Mouse (Mus musculus) right cerebral cortex, postnatal 4 days (tissue): Measurements from ENCODE around the gene Hspa1l.
"Not testable (repeated sequence)": the region's sequence is repeated elsewhere in the genome, so short reads cannot be mapped to it uniquely, and the experiment has no call there.

ENCODE experiments used
- DNase-seq: peaks from one replicate; pipeline ENCODE4 v3.0.0-alpha.2; 2022

The Hspa1l gene

DNA sequence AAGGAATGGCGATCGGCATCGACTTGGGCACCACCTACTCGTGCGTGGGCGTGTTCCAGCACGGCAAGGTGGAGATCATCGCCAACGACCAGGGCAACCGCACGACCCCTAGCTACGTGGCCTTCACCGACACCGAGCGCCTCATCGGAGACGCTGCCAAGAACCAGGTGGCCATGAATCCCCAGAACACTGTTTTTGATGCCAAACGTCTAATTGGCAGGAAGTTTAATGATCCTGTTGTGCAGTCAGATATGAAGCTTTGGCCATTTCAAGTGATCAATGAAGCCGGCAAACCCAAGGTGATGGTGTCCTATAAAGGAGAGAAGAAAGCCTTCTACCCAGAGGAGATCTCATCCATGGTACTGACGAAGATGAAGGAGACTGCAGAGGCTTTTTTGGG, 4.5 kb downstream of the Hspa1l start:
- DNase-seq = no peak

DNA sequence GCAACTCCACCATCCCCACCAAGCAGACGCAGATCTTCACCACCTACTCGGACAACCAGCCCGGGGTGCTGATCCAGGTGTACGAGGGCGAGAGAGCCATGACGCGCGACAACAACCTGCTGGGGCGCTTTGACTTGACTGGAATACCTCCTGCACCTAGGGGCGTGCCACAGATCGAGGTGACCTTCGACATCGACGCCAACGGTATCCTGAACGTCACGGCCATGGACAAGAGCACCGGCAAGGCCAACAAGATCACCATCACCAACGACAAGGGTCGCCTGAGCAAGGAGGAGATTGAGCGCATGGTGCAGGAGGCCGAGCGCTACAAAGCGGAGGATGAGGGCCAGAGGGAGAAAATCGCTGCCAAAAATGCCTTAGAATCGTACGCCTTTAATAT, 5.7 kb downstream of the Hspa1l start:
- DNase-seq = no peak

DNA sequence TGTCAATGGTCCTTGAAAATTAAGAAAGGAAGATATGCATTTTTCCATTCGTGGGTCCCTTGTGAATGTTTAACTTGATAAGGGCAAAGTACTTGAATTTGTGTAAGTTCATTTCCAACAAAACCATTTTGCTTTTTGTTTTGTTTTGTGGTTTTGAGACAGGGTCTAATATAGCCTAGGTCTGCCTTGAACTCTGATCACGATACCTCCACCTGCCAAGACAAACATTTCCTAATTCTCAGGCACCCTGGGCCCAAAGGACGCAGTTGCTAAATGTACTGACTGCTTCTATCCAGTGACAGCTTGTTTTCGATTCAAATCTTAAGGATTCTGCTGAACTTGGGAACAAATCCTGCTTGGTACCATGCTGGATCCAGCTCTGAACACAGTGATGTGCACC, 7.1 kb downstream of the Hspa1l start:
- no peak for DNase-seq

DNA sequence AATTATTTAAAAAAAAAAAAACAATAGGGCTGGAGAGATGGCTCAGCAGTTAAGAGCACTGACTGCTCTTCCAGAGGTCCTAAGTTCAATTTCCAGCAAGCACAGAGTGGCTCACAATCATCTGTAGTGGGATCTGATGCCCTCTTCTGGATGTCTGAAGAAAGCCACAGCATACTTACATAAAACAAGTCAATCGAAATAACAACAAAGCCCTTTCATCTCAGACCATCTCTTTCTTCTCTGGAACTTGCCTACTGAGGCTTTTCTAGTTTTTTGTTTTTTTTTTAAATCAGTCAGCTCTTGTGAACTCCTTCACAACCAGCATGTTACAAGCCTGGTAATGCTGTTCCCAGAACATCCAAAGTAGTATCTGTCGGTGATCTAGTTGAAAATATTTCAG, 8.2 kb downstream of the Hspa1l start:
- DNase-seq = no peak

DNA sequence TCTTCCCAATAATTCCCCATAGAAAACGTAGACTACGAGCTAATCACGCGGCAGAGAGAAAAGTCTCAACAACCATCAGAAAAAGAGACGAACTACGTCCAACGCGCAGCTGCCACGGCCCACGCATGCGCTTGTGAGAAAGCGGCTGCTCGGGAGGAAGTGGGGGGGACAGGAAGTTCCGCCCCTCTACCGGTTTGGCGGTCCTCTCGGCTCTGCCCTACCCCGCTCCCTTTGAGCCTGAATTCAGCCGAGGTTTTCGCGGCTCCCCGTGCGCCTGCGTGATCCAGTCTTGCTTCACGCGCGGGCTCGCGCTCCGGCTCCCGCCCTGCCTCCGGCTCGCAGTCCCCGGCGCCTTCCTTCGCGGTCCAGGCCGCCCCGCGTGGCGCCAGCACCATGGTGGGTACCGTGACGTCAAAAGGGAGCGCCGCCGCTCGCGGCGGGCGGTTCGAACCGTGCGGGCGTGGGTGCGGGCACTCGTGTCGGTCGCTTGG, 9.2 kb downstream of the Hspa1l start, which contains the start of gene Lsm2:
Gene Lsm2, plus strand, starts transcription at position 173 of the 491 bp plus-strand sequence.
- peak; percentile 83 for DNase-seq

DNA sequence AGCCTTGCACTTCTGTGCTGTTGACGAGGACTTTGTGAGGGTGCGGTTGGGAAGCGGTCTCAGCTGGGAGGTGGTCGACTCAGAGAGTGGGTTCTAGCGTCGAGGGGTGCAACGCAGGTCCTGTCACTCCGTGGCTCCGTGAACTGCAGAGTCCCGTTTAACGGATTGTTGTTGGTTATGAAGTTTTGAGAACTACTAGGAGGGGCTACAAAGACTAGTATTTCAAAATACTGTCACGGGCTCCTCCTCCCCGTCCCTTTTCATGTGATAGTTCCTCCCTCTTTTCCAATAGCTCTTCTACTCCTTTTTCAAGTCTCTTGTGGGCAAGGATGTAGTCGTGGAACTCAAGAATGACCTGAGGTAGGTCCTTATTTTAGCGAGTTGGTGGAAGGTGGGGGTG, 9.8 kb downstream of the Hspa1l start:
- no peak for DNase-seq

DNA sequence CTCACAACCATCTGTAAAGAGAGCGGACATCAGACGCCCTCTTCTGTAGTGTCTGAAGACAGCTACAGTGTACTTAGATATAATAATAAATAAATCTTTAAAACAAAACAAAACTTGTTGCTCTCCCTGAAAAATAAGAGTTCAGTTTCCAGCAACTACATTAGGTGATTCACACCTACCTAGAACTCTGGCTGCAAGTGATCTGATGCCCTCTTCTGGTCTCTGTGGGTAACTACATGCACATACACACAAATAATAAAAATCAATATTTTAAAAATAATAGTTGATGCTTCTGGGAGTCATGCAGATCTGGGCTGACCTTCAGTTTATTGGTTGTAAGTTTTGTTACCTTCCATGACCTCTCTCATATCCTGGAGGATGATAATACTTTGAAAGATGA, 11.7 kb downstream of the Hspa1l start:
- DNase-seq = no peak

DNA sequence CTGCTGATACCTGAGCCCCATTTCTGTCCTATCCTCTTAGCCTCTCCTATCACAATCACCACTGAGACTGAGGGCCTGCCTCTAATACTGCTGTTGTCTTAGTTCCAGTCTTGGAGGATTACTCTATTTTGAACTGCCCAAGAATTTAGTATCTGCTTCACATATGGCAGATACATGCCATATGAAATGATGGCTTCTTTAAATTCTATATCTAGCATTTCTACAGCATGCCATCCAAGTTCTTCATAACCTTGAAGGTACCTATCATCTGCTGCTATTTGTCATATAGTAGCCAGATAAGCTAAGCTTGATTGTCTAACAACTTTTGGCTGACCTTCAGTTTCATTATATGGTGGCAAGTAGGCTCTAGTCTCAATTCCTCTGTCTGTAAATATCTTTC, 22.2 kb downstream of the Hspa1l start:
- DNase-seq = no peak

DNA sequence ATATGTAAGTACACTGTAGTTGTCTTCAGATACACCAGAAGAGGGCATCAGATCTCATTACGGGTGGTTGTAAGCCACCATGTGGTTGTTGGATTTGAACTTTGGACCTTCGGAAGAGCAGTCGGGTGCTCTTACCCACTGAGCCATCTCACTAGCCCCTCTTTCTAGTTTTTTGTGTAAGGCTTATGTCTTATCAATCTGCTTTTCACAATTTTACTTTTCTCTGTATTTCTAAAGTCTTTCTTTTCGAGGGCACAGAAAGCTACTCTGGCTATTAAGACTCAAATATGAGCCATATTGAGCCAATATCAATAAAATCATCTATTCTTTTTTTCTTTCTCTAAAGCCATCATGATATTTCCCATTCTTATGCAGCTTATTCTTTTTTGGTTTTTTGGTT, 22.7 kb downstream of the Hspa1l start:
- DNase-seq = not testable (repeated sequence)

DNA sequence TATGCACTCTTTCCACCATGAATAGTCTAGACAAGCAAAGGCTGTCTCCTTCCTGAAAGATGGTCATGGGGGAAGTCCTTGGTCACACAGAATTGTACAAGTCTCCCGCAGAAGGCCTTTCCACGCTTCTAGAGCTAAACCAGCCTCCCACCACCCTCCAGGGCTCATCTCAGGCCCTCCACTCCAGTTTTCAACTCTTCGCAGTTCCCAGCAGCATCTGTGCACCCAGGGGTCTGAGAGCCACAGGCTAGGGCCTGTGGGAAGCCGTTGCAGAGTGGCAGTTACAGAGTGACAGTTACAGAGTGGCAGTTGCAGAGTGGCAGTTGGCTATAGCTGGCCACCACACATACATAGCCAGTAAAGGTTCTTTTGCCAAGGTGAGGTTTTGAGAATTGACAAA, 23.4 kb downstream of the Hspa1l start:
- not testable (repeated sequence) for DNase-seq

DNA sequence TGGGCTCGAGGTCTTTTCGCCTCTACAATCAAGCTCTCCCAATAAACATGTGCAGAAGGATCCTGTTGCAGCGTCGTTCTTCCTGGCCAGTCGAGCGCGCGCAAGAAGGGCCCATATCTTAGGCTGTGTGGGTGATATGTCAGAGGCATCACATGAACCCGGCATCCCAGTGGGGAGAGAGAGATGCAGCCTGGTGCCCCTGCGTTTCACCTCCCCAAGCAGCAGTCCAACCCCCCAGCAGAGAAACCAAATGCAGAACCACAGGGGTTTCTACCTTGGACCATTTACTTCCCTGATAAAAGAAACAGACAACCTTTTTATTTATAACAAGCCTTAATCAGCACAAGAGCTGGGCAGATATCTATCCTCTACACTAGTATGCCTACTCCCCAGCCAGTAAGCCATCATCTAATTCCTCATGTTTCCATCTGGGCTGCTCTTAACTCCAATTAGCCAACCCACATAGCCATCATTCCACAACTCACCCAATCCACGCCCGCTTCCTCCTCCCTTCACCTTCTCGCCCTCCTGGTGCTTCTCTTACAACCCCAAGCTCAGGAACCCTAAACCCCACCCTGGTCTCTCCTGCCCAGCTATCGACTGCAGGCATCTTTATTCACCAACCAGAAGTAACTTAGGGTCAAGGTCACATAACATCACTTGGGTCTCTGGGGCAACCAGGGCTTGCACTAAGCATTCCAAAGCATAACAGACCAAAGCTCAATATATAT, 24.1 kb downstream of the Hspa1l start:
- DNase-seq = no peak

DNA sequence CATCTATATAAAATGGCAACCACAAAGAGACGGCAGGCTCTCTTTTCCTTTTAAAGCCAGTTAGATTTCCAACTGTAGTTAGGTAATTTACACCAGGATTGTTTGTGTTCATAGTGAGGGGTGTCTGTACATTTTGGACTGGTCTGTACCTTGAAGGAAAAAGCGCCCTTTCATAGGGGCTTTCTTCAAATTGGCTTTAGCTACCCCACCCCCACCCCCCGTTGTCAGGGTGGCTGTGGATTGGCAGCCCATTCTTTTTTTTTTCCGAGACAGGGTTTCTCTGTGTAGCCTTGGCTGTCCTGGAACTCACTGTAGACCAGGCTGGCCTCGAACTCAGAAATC, 24.6 kb downstream of the Hspa1l start:
- DNase-seq = no peak

DNA sequence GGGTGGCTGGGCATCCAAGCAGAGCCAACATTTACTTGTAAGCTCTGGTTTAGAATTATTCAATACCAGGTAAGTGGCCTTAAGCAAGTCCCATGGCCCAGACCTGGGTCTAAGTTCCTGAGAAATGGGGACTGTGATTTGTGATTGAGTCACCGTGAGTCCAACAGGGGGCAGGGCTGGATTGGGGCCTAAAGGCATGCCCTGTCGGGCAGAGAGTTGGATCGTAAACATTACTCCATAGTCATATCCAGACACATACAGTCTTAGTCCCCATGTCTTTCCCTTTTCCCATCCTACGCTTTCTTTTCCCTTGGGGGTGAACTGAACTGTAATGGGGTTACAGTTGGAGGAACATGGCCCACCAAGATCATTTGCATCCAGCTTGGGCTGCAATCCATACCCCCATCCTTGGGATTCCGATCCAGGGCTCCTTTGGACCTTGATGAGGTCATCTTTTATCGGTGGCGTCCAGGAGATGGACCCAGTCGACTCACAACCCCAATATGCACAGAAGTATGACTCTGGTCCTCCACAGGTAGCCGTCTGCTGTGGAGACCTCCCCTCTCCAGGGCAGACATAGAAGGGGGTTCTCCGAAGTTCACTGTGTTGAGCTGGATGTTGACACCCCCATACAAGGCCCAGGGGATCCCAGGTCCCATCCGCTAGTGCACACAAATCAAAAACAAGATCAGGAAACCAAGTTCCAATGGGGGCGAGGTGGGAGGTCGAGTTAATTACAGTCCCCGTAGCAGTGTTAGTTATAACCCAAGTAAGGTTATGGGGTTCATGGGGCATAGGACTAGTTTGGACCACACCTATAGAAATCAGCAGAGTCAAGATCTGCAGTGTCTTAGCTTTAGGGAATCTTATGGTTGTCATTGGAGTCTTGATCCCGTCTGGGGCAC, 26.3 kb downstream of the Hspa1l start:
- DNase-seq = no peak

DNA sequence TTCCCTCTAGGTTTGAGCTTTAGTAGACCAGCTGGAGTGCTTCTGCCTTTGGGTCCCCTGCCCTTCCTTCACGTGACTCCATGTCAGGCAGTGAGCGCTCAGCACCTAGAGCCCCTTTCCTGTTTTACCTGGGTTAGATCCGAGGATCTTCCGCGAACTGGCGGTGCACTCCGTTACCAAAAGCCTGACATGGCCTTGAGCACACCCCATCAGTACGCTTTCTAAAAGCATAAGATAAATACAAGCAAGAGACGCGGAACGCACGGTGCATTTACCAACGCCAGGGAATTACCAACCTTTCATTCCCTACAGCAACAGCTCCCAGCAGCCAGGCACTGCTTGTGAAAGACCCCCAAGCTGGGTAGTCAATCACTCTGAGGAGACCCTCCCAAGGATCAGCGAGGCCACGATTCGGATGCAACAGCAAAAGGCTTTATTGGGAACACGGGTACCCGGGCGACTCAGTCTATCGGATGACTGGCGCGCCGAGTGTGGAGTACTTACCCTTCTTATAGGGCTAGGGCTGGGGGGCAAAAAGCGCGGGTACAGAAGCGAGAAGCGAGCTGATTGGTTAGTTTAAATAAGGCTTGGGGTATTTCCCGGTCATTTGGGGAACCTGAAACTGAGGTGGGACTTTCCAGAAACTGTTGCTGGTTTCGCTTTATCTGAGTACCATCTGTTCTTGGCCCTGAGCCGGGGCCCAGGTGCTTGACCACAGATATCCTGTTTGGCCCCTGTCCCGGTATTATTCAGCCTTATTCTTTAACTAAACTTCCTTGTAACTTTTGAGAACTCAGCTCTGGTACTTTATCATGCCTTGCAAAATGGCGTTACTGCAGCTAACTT, 27.6 kb downstream of the Hspa1l start:
- DNase-seq = not testable (repeated sequence)

DNA sequence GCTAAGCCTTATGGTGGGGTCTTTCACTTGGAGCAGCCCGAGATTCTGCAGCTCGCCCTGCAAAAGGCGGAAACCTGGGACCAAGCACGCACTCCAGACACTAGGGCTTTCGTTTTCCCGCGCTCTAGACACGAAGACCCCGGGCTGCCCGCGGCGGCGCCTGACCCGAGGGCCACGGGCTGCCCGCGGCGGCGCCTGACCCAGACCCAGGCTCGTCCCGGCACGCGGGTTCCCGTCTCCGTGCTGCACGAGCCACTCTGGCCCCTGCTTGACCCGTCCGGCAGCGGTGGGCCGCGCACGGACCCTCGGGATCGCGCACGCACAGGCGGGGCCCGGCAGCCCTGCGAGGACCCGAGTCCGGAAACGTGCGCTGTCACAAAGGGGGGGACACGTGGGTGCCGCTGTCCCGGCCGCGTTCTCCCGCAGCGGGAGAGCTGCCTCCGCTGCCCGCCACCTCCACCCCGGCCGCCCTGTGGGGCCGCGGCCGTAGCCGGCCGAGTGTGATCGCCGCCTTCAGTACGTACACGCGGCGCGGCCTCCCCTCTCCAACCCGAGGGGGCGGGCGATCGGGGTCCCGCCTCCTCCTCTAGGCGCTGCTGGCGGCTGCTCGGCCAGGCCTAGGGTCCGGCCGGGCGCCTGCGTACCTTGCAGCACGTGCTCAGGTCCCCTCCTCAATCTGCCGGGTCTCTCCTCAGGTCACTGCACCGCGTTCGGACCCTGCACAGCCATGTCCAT, 28.4 kb downstream of the Hspa1l start, which contains the start of gene Vars:
Gene Vars, plus strand, starts transcription at position 271 of the 735 bp plus-strand sequence.
- DNase-seq = peak; percentile 75

DNA sequence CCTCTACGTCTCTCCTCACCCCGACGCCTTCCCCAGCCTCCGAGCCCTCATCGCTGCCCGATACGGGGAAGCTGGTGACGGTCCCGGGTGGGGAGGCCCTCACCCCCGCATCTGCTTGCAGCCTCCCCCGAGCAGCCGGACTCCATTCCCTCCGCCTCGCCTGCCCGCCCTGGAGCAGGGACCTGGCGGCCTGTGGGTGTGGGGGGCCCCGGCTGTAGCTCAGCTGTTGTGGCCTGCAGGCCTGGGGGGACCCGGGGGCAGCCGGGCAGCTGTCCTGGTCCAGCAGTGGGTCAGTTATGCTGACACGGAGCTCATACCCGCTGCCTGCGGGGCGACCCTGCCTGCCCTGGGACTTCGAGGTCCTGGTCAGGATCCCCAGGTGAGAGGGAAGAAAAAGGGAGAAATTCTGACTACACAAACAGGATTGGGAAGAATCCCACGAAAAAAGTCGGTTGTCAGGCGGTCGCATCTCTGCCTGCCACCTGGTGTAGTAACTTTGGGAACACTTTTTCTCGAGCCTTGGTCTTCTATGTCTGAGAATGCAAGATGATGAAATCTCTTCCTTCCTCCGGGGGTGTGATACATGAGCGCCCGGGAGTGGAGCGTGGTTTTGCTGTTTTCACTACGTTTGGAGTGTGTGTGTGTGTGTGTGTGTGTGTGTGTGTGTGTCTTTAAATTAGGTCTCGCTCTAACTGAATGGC, 29.1 kb downstream of the Hspa1l start:
- DNase-seq = no peak

DNA sequence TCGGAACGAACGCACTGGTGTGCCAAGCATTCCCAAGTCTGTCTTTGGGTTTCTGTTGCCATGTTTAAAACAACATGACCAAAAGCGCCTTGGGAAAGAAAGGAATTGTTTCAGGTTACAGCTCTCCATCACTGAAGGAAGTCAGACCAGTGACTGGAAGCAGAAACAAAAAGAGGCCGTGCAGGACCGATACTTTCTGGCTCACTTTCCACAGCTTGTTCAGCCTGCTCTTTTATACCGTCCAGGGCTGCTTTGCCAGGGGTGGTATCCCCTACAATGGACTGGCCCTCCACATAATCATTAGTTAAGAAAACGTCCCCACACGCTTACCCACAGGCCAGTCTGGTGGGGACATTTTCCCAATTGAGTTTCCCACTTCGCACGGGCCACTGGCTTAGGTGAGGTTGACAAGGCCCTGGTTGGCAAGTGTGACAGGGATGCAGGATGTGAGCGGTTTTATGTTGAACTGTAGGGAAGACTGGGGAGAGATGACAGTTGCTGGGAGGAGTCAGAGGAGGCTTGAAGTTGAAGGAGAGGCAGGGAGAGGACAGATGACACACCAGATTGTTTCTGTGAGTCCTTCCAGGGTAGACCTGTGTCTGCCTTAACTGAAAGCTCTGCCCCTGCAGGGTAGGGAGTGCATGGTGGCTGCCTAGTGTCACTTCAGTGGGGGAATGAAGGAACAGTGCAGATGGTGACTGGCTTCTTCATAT, 29.8 kb downstream of the Hspa1l start:
- DNase-seq = no peak

DNA sequence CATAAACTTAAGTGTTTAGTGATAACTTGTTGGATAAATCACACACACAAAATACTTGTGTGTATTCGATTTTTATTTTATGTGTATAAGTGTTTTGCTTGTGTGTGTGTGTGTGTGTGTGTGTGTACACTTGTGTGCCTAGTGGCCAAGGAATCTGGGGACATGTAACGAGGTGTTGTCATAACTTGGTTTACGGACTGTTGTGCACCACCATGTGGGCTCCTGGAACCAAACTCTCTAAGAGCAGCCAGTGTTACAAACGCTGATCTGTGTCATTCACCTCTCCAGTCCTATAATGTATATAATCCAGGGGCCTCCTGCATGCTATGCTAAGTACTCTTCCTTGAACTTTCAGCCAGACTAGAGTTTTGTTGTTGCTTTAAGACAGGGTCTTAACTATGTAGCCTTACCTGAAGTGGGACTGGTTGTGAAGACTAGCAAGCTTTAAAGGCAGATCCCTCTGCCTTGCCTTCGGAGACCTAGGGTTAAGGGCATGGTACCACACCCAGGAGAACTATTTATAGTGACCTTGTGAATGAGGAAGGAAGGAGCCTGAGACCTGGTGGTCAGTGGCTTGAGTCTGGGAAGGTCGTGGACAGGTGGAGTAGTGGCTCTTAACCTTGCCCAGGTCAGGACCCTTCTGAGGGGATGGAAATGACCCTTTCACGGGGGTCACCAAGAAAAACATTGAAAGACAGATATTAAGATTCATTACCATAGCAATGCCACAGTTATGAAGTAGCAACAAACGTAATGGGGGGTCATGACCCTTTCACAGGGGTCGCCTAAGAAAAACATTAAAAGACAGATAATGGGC, 30.7 kb downstream of the Hspa1l start:
- no peak for DNase-seq

DNA sequence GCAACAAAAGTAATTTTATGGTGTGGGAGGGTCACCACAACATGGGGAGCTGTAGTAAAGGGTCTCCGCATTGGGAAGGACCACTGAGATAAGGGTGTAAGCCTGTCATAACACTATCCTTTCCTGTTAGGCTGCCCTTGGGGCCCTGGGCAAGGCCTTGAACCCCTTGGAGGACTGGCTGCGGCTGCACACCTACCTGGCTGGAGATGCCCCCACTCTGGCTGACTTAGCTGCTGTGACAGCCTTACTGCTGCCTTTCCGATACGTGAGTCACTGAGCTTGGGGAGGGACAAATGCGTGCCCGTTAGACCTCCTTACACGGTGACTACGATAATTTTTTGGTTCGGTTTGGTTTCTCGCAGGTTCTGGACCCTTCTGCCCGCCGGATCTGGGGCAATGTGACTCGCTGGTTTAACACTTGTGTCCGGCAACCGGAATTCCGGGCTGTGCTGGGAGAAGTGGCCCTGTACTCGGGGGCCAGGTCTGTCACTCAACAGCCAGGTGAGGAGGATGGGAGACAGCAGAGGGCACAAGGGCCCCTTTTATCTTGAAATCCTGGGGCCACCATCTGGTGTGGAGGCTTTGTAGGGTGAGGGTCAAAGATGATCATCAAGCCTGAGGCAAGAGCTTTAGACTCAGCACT, 31.7 kb downstream of the Hspa1l start:
- DNase-seq = no peak

DNA sequence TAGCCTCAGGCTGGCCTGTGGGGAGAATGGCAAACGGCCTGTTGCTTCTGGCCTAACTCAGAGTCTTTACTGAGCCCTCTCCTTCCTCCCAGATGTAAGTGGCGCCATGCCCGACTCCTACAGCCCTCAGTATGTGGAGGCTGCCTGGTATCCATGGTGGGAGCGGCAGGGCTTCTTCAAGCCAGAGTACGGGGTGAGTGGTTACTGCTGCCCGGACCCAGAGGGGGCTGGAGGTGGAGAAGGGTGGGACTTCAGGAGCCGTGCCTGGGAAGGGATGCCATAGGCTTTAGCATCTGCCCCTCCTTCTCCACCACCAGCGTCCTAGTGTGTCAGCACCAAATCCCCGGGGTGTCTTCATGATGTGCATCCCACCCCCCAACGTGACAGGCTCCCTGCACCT, 32.7 kb downstream of the Hspa1l start:
- no peak for DNase-seq
